Mouse (Mus musculus) left cerebral cortex, adult 8-10 months (tissue): Measurements from ENCODE around the gene Olfr764-ps1. TPM values are rescaled to one million over a fixed set of nuclear protein-coding genes. Genes with fewer than 3 reads are reported as not detected.
"Not testable (repeated sequence)": the region's sequence is repeated elsewhere in the genome, so short reads cannot be mapped to it uniquely, and the experiment has no call there.

Source experiments
- DNase-seq, 2 experiments: peaks; one replicate each; pipeline ENCODE4 v3.0.0; 2022; ENCODE audit warnings: low spot score in 2 of 2
- total RNA-seq, 4 experiments: library from RNA; stranded (reverse); gene quantifications; 2 replicates each; pipeline ENCODE4 v1.2.4; 2022

Olfr764-ps1 gene
- total RNA-seq: not detected

DNA sequence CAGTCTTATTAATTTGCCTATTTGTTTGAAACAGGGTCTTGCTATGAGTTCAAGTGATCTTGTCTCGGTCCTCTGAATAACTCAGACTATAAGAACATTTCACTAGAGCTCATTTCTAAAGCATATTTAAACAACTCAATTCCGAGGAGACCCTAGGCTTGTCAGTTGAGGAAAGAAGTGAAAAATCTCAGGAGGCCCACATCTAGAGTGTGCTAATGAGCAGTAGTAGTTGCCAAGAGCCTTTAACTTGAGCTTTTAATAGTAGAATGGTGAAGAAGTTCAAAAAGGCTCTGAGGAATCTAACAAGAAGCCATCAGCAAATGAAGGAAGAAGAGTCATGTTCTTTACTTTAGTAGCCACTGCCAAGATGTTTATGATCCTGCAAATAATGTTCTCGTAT lies at the start of gene Olfr764-ps1:
Gene Olfr764-ps1, minus strand, starts transcription at position 101 of the 400 bp plus-strand sequence.
- DNase-seq: no peak

DNA sequence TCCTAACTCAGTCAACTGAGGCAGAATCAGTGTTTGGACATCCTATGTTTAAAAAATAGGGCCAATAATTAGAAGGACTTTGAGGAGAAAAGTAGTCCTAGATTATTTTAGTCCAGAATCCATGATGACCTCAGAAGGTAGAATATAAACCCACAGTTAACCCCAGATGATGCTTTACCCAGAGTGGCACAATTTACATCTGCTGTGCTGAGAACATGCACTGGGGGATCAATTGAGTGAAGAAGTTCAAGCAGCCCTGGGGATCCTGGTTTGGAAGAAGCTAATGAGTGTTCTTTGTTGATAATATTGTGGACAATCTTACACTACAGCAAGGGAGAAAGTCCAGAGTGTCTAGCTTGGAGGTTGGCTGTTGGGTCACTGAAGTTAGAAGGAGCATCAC lies 43.1 kb upstream of the Olfr764-ps1 start, which contains the start of gene Olfr767:
Gene Olfr767, minus strand, starts transcription at position 101 of the 400 bp plus-strand sequence.
- DNase-seq: not testable (repeated sequence)

DNA sequence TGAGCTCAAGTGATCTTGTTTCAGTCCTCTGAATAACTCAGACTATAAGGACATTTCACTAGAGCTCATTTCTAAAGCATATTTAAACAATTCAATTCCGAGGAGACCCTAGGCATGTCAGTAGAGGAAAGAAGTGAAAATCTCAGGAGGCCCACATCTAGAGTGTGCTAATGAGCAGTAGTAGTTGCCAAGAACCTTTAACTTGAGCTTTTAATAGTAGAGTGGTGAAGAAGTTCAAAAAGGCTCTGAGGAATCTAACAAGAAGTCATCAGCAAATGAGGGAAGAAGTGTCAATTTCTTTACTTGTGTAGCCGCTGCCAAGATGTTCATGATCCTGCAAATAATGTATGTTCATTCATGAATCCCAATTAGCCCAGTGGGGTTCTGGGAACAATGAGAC lies 29.2 kb upstream of the Olfr764-ps1 start, which contains the start of gene Olfr766-ps1:
Gene Olfr766-ps1, minus strand, starts transcription at position 101 of the 400 bp plus-strand sequence.
- no peak for DNase-seq

DNA sequence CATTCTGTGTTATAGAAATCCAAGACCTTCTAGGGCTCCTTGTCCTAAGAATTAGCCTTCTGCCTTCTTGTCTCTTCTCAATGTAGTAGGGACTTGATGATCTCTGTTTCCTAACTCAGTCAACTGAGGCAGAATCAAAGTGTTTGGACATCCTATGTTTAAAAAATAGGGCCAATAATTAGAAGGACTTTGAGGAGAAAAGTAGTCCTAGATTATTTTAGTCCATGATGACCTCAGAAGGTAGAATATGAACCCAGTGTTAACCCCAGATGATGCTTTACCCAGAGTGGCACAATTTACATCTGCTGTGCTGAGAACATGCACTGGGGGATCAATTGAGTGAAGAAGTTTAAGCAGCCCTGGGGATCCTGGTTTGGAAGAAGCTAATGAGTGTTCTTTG lies 10.2 kb upstream of the Olfr764-ps1 start, which contains the start of gene Olfr765:
Gene Olfr765, minus strand, starts transcription at position 101 of the 400 bp plus-strand sequence.
- DNase-seq: not testable (repeated sequence)

DNA sequence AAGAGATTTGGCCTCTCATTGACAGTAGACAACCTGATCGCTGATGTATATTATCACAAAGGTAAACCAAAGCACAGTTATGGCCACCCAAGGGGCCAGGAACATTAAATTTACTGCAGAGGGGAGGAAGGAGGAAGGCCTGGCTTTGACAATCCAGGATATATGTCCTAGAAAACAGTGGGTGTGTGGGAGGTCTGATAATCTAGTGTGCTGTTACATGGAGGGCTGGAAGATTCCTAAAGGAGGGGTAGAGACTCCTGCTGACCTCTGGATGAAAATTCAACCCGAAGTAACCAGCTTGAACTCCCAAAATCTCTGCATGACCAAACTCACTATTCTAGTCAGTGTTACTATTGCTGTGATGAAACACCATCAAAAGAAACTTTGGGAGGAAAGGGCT lies 11.4 kb downstream of the Olfr764-ps1 start:
- DNase-seq: no peak

DNA sequence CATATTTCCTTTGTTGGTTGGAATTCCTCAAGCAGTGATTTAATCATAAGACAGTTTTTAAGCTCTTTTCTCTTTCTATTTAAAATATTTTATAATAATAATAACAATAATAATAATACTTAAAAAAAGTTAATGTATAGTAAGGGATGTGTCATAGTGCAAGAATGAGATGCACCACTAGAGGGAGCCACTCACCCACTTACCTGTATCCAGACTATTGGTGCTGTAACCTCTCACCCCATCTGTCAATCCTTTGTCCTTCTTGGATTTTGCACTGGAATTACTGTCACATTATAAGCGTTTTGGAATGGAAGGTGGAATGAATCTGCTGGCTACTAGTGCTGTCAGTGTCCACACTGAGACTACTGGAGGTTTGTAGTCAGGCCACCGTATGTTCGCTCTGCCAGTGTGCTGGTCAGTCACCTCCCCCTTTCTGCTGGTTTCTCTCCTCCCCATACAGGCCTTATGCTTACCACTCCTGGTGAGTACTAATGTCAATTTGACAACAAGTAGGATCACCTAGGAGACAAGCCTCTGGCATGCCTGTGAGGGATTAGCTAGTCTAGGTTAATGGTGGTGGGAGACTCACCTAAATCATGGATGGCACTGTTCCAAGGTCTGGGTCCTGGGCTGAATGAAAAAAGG lies 13.6 kb downstream of the Olfr764-ps1 start:
- DNase-seq: peak in 1 of 2 experiments; percentile 5

DNA sequence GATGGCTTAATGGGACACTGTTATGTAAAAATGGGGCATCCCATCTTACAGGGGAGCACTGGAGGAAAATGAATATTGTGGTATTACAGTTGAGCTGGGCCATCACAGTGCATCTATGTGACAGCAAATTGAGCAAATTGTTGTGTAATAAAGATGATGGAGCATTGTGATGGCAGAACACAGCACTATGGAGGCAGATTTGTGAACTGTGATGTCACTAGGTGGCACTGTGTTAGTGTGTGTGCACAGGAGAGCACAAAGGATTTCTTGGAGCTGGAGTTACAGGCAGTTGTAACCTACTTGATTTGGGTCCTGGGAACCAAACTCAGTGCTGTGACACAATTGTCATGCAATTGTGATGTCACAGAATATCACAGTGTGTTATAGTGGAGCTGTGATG lies 16.4 kb downstream of the Olfr764-ps1 start:
- no peak for DNase-seq

DNA sequence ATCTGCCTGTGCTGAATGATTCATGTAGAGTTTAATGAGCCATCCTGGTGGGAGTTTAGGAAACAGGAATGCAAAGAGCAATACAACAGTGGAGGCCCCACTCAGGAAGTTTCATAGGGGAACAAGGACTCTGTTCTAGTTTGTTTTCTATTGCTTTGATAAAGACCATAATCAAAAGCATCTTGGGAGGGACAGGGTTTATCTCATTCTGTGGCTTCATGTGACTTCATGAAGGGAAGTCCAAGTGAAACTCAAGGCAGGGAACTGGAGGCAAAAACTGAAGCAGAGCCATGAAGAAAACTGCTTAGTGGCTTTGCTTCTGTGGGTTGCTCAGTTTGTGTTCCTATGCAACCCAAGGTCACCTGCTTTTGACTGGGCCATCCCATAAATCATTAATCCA lies 25.2 kb downstream of the Olfr764-ps1 start:
- no peak for DNase-seq

DNA sequence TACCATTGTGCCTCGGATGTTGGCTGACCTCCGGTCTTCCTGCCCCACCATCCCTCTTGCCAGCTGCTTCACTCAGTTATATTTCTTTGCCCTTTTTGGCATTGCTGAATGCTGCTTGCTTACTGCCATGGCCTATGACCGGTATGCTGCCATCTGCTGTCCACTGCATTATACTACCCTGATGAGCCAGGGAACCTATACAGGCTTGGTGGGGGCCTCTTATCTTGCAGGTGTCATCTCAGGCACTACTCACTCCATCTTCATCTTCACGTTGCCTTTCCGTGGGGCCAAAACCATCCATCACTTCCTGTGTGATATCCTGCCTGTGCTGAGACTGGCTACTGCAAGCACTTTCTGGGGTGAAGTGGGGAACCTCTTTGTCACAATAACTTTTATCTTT lies 28.2 kb downstream of the Olfr764-ps1 start:
- DNase-seq: not testable (repeated sequence)

DNA sequence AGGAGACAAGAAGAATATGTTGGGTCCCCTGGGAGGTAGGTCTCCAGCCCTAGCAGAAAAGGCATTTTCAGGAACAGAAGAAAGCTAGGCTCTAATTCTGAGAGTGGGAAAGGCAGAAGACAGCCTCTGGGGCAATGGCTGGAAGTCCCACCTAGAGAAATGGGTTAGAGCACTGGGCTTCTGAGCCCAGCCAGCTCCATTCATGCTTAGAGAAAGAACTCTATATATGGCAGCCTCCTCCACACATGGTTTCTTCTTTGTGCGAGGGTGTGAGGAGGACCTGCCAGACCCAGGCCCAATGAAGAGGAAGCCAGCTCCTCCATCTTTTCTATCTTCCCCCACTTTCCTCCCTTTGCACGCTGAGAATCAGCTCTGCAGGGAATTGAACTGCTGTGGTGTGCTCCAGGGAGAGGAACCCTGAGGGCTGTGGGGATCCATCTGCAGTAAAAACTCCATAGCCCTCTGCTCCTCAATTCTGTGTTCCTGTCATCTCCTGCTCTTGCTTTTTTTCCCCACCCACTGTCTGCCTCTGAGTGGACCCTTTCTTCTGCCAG lies 29.3 kb downstream of the Olfr764-ps1 start, which contains the start of gene Olfr763:
Gene Olfr763, plus strand, starts transcription at position 504 of the 554 bp plus-strand sequence.
- DNase-seq: no peak

DNA sequence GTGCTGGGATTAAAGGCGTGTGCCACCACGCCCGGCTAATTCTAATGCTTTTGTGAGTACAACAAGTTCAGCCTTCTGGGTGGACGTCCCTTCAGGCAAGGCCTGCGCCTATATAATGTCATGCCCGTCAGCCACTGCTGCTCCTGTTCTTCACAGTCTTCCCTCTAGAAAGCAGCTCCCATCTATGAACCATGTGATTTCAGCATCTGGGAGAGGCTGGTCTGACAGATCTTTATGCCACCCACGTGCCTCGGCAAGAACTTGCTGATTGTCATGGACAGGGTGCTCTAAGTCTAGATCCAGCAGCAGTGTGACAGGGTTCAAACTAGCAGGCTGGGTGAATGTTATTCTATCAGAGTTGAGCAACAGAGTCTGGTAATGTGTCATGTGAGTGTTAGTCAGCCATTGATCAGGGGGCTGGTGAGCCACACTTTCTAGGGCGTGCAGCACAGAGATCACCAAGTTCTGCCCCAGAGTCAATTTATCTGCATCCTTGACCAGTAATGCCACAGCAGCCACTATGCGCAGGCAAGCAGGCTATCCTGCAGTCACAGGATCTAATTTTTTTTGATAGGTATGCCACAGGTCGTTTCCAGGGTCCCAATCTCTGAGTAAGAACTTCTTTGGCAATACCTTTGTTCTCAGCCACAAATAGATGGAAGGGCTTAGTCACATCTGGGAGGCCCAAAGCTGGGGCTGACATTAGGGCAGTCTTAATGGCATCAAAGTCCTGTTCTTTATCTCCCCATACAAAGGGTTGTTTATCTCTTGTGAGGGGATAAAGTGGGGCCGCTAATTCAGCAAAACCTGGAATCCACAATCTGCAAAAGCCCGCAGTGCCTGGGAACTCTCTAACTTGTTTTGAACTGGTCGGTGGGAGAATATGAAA lies 35.4 kb downstream of the Olfr764-ps1 start:
- no peak for DNase-seq

DNA sequence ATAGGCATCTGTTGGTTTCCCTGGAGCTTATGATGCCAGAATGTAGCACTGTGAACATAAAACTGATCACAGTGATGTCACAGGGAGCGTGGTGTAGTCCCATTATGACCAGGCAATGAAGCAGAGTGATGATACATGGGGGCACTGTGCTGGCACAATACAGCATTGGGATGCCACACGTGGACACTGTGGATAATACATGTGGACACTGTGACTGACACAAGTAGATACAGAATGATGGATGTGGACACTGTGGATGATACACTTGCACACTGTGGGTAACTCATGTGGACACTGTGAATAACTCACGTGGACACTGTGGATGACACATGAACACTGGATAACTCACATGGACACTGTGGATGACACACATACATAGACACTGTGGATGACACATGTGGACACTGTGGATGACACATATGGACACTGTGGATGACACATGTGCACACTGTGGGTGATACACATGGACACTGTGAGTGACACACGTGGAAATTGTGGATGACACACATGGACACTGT lies 43.1 kb downstream of the Olfr764-ps1 start:
- DNase-seq: no peak

DNA sequence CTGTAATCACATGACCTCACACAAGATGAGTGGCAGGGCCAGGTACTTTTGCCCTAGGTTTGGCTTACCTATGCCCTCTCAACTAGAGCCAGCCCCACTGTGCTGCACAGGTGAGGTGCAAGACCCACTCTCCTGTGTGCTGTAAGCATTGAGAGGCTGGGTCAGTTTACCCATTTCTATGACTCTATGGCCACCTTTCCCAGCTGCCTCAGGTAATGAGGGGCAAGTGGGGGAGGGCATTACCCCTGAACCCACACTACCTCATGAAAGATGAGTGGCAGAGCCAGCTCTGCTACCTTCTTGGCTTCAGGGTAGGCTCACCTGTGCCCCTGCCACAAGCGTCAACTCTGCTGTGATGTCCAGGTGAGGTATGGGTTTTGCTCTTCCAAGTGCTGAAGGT lies 43.9 kb downstream of the Olfr764-ps1 start:
- DNase-seq: no peak

DNA sequence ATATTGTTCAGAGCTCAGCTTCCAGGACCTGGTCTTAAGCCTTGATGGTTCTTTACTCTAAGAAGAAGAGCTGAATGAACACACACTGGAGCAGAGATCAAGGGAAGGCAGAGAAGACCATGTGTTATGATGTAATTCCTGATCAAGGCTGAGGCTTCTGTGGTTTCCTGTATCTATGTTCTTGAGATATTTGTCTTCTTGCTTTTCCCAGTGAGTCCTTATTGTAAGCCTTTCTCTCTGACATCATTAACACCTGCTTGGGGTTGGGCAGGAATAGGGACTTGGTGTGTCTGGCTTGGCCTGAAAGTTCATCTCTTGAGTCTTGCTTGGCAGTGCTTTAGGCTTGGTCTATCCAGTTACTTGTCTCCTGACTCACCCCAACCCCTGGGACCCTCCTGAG lies 48.7 kb downstream of the Olfr764-ps1 start:
- no peak for DNase-seq

DNA sequence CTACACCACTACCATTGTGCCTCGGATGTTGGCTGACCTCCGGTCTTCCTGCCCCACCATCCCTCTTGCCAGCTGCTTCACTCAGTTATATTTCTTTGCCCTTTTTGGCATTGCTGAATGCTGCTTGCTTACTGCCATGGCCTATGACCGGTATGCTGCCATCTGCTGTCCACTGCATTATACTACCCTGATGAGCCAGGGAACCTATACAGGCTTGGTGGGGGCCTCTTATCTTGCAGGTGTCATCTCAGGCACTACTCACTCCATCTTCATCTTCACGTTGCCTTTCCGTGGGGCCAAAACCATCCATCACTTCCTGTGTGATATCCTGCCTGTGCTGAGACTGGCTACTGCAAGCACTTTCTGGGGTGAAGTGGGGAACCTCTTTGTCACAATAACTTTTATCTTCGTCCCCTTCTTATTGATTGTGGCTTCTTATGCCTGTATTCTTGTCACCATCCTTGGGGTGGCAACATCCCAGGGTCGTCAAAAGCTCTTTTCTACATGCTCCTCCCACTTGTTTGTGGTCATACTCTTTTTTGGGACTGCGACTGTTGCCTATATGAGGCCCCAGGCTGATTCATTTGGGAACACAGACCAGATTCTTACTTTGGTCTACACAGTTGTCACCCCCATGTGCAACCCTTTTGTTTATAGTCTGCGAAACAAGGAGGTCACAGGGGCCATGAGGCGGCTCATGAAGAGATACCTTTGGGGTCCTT lies 49.4 kb downstream of the Olfr764-ps1 start:
- DNase-seq: not testable (repeated sequence)

DNA sequence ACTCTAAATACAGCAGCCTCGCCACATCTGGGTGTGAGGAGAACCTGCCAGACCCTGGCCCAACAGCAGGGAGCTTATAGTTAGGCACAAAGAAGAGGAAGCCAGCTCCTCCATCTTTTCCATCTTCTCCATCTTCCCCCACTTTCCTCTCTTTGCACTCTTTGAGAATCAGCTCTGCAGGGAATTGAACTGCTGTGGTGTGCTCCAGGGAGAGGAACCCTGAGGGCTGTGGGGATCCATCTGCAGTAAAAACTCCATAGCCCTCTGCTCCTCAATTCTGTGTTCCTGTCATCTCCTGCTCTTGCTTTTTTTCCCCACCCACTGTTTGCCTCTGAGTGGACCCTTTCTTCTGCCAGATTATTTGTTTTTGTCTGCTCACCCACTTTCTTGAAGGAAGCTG lies 50.6 kb downstream of the Olfr764-ps1 start, which contains the start of gene Olfr9:
Gene Olfr9, plus strand, starts transcription at position 301 of the 400 bp plus-strand sequence.
- DNase-seq: not testable (repeated sequence)

Other genes with a start within 250 kb of the Olfr764-ps1 start
- 1 to 10 TPM in 1 of 4 experiments, under 1 TPM in 3; 0.59 to 1.8 (median 0.85) TPM for gene Mmp19, start 249.0 kb downstream of the Olfr764-ps1 start, total RNA-seq
- gene Dnajc14, start 235.8 kb downstream of the Olfr764-ps1 start, total RNA-seq: 10 to 100 TPM; 62.4 to 73.2 (median 65.8) TPM
- 10 to 100 TPM; 10.5 to 12.0 (median 11.4) TPM for gene Tmem198b, start 235.5 kb downstream of the Olfr764-ps1 start, total RNA-seq
- 10 to 100 TPM; 29.7 to 35.2 (median 31.2) TPM for gene Sarnp, start 222.6 kb downstream of the Olfr764-ps1 start, total RNA-seq
- gene Ormdl2, start 218.3 kb downstream of the Olfr764-ps1 start, total RNA-seq: 1 to 10 TPM; 6.5 to 8.7 (median 7.8) TPM
- 10 to 100 TPM; 13.3 to 15.2 (median 13.9) TPM for gene Gdf11, start 148.2 kb downstream of the Olfr764-ps1 start, total RNA-seq
- 100 to 1,000 TPM in 2 of 4 experiments, 10 to 100 TPM in 2; 67.2 to 139 (median 94.1) TPM for gene Cd63, start 138.9 kb downstream of the Olfr764-ps1 start, total RNA-seq
- gene Rdh5, start 117.0 kb downstream of the Olfr764-ps1 start, total RNA-seq: 10 to 100 TPM in 2 of 4 experiments, 1 to 10 TPM in 2; 5.0 to 12.3 (median 8.9) TPM
- gene Bloc1s1, start 115.9 kb downstream of the Olfr764-ps1 start, total RNA-seq: 100 to 1,000 TPM in 1 of 4 experiments, 10 to 100 TPM in 3; 83.3 to 106 (median 89.5) TPM
- 10 to 100 TPM; 12.6 to 15.5 (median 13.9) TPM for gene Itga7, start 106.1 kb downstream of the Olfr764-ps1 start, total RNA-seq
- not detected for gene Mettl7b, start 78.9 kb downstream of the Olfr764-ps1 start, total RNA-seq
- gene Olfr9, start 50.5 kb downstream of the Olfr764-ps1 start, total RNA-seq: not detected
- gene Olfr763, start 29.1 kb downstream of the Olfr764-ps1 start, total RNA-seq: not detected
- not detected for gene Olfr765, start 10.1 kb upstream of the Olfr764-ps1 start, total RNA-seq
- not detected for gene Olfr766-ps1, start 29.1 kb upstream of the Olfr764-ps1 start, total RNA-seq
- not detected for gene Olfr767, start 43.0 kb upstream of the Olfr764-ps1 start, total RNA-seq
- gene Olfr768, start 59.5 kb upstream of the Olfr764-ps1 start, total RNA-seq: not detected
- not detected for gene Olfr769, start 78.0 kb upstream of the Olfr764-ps1 start, total RNA-seq
- not detected for gene Olfr770, start 99.1 kb upstream of the Olfr764-ps1 start, total RNA-seq
- gene Olfr771, start 124.9 kb upstream of the Olfr764-ps1 start, total RNA-seq: not detected
- not detected for gene Olfr772, start 138.0 kb upstream of the Olfr764-ps1 start, total RNA-seq
- not detected for gene Olfr773, start 147.5 kb upstream of the Olfr764-ps1 start, total RNA-seq
- not detected for gene Olfr774, start 196.3 kb upstream of the Olfr764-ps1 start, total RNA-seq
- gene Olfr775, start 208.5 kb upstream of the Olfr764-ps1 start, total RNA-seq: not detected
- not detected for gene Olfr776, start 219.2 kb upstream of the Olfr764-ps1 start, total RNA-seq
- gene Olfr777, start 231.6 kb upstream of the Olfr764-ps1 start, total RNA-seq: not detected